Mouse (Mus musculus): Measurements from ENCODE around the gene Marveld2. TPM values are rescaled to one million over a fixed set of nuclear protein-coding genes. Genes with fewer than 3 reads are reported as not detected.

The Marveld2 gene
- polyA plus RNA-seq, 1 experiment from 2014 or later: 5.2 TPM

GRCm38 (mm10) chr13:100594838-100595551, 21.8 kb downstream of the Marveld2 start:
- no peak overlapping the region for H3K4me2 ChIP-seq
- no peak overlapping the region for H3K27ac ChIP-seq
- ATAC-seq (ENCODE audit: insufficient number of reproducible peaks, low FRiP score, low TSS enrichment, low read depth): no peak
- H3K4me3 ChIP-seq: no peak overlapping the region
- H3K27me3 ChIP-seq: no peaks in the 10 kb centered on the region
- no peaks in the 10 kb centered on the region for H3K36me3 ChIP-seq
- H3K4me1 ChIP-seq: no peaks in the 10 kb centered on the region
- no peak overlapping the region for H3K9ac ChIP-seq
- WGBS: 34% methylated on average over 5 of the region's 5 CpGs
- no peaks in the 10 kb centered on the region for H3K9me3 ChIP-seq

GRCm38 (mm10) chr13:100594041-100594792, 22.6 kb downstream of the Marveld2 start:
- no peaks in the 10 kb centered on the region for H3K36me3 ChIP-seq
- H3K9ac ChIP-seq: no peak overlapping the region
- WGBS: 56% methylated on average over 12 of the region's 17 CpGs
- no peaks in the 10 kb centered on the region for H3K27me3 ChIP-seq
- H3K27ac ChIP-seq: 0 out of 2 replicates have a peak overlapping the region, but pooled peaks have one; percentile 27
- no peak overlapping the region for H3K4me2 ChIP-seq
- no peaks in the 10 kb centered on the region for H3K9me3 ChIP-seq
- ATAC-seq (ENCODE audit: insufficient number of reproducible peaks, low FRiP score, low TSS enrichment, low read depth): no peak
- H3K4me3 ChIP-seq: no peak overlapping the region; the same call in 1 of the 2 replicates
- no peaks in the 10 kb centered on the region for H3K4me1 ChIP-seq

GRCm38 (mm10) chr13:100588646-100589045, 28.1 kb downstream of the Marveld2 start:
- H3K4me2 ChIP-seq: 0 out of 2 replicates have a peak overlapping the region, but pooled peaks have one; percentile 17
- 78% methylated on average over 12 of the region's 12 CpGs for WGBS
- no peak overlapping the region for H3K4me3 ChIP-seq

GRCm38 (mm10) chr13:100582144-100582543, 34.6 kb downstream of the Marveld2 start:
- 39% methylated on average over 6 of the region's 6 CpGs for WGBS
- no peaks in the 10 kb centered on the region for H3K4me1 ChIP-seq
- no peak for ATAC-seq (ENCODE audit: insufficient number of reproducible peaks, low FRiP score, low TSS enrichment, low read depth)

More at GRCm38 (mm10) chr13:100588646-100589045, 28.1 kb downstream of the Marveld2 start:
- H3K4me1 ChIP-seq: 0 out of 2 replicates have a peak, but pooled peaks cover 2% of the 10 kb centered on the region
- H3K36me3 ChIP-seq: no peaks in the 10 kb centered on the region
- no peak overlapping the region for H3K9ac ChIP-seq
- no peaks in the 10 kb centered on the region for H3K9me3 ChIP-seq
- ATAC-seq (ENCODE audit: insufficient number of reproducible peaks, low FRiP score, low TSS enrichment, low read depth): no peak; the same call in 1 of the 2 replicates
- H3K27me3 ChIP-seq: no peaks in the 10 kb centered on the region
- no peak overlapping the region for H3K27ac ChIP-seq

GRCm38 (mm10) chr13:100581701-100582100, 35.1 kb downstream of the Marveld2 start:
- H3K4me2 ChIP-seq: no peak overlapping the region
- no peak overlapping the region for H3K9ac ChIP-seq
- no peaks in the 10 kb centered on the region for H3K36me3 ChIP-seq
- ATAC-seq (ENCODE audit: insufficient number of reproducible peaks, low FRiP score, low TSS enrichment, low read depth): no peak
- H3K4me3 ChIP-seq: no peak overlapping the region
- no peaks in the 10 kb centered on the region for H3K27me3 ChIP-seq
- no peaks in the 10 kb centered on the region for H3K9me3 ChIP-seq
- H3K27ac ChIP-seq: no peak overlapping the region; the same call in 1 of the 2 replicates
- no peaks in the 10 kb centered on the region for H3K4me1 ChIP-seq
- WGBS: 13% methylated on average over 3 of the region's 3 CpGs

More at GRCm38 (mm10) chr13:100582144-100582543, 34.6 kb downstream of the Marveld2 start:
- Histone ChIP-seq H3K4me3 (no peak overlapping the region), H3K36me3 (no peaks in the 10 kb centered on the region), H3K9ac (no peak overlapping the region), H3K27ac (no peak overlapping the region; the same call in 1 of the 2 replicates), H3K4me2 (no peak overlapping the region), H3K27me3 (no peaks in the 10 kb centered on the region), H3K9me3 (no peaks in the 10 kb centered on the region)

GRCm38 (mm10) chr13:100579951-100580350, 36.8 kb downstream of the Marveld2 start:
- H3K36me3 ChIP-seq: no peaks in the 10 kb centered on the region
- H3K4me3 ChIP-seq: no peak overlapping the region
- H3K27me3 ChIP-seq: no peaks in the 10 kb centered on the region
- H3K9me3 ChIP-seq: no peaks in the 10 kb centered on the region
- H3K9ac ChIP-seq: no peak overlapping the region
- ATAC-seq (ENCODE audit: insufficient number of reproducible peaks, low FRiP score, low TSS enrichment, low read depth): no peak
- no peak overlapping the region for H3K4me2 ChIP-seq
- no peak overlapping the region for H3K27ac ChIP-seq
- H3K4me1 ChIP-seq: no peaks in the 10 kb centered on the region

- Histone ChIP-seq H3K9me3 (no peaks in the 10 kb centered on the region), H3K27me3 (no peaks in the 10 kb centered on the region), H3K4me3 (no peak overlapping the region), H3K9ac (no peak overlapping the region), H3K4me1 (no peaks in the 10 kb centered on the region), H3K27ac (no peak overlapping the region), H3K36me3 (no peaks in the 10 kb centered on the region), H3K4me2 (no peak overlapping the region)
- 51% methylated on average over 3 of the region's 3 CpGs for WGBS
- no peak for ATAC-seq (ENCODE audit: insufficient number of reproducible peaks, low FRiP score, low TSS enrichment, low read depth)
These were observed 37.6 kb downstream of the Marveld2 start for GRCm38 (mm10) chr13:100579220-100579619.

GRCm38 (mm10) chr13:100575950-100576349, 40.8 kb downstream of the Marveld2 start:
- Histone ChIP-seq H3K27ac (no peak overlapping the region), H3K9me3 (no peaks in the 10 kb centered on the region), H3K4me3 (no peak overlapping the region), H3K9ac (no peak overlapping the region), H3K4me2 (no peak overlapping the region), H3K27me3 (no peaks in the 10 kb centered on the region), H3K4me1 (no peaks in the 10 kb centered on the region), H3K36me3 (no peaks in the 10 kb centered on the region)
- no peak for ATAC-seq (ENCODE audit: insufficient number of reproducible peaks, low FRiP score, low TSS enrichment, low read depth)
- WGBS: 60% methylated on average over 2 of the region's 2 CpGs

- no peak overlapping the region for H3K4me3 ChIP-seq
- no peak for ATAC-seq (ENCODE audit: insufficient number of reproducible peaks, low FRiP score, low TSS enrichment, low read depth)
- 45% methylated on average over 2 of the region's 2 CpGs for WGBS
These were observed 46.1 kb downstream of the Marveld2 start for GRCm38 (mm10) chr13:100570713-100571112.

GRCm38 (mm10) chr13:100568359-100568758, 48.4 kb downstream of the Marveld2 start:
- no peaks in the 10 kb centered on the region for H3K36me3 ChIP-seq
- no peak overlapping the region for H3K27ac ChIP-seq
- H3K27me3 ChIP-seq: no peaks in the 10 kb centered on the region
- H3K4me2 ChIP-seq: no peak overlapping the region
- no peak overlapping the region for H3K4me3 ChIP-seq
- H3K9ac ChIP-seq: no peak overlapping the region
- H3K9me3 ChIP-seq: no peaks in the 10 kb centered on the region
- H3K4me1 ChIP-seq: no peaks in the 10 kb centered on the region
- 83% methylated on average over 1 of the region's 1 CpGs for WGBS
- no peak for ATAC-seq (ENCODE audit: insufficient number of reproducible peaks, low FRiP score, low TSS enrichment, low read depth)

More at GRCm38 (mm10) chr13:100570713-100571112, 46.1 kb downstream of the Marveld2 start:
- Histone ChIP-seq H3K9me3 (no peaks in the 10 kb centered on the region), H3K9ac (no peak overlapping the region), H3K36me3 (no peaks in the 10 kb centered on the region), H3K4me2 (no peak overlapping the region), H3K4me1 (no peaks in the 10 kb centered on the region), H3K27me3 (no peaks in the 10 kb centered on the region), H3K27ac (no peak overlapping the region)

- WGBS: 79% methylated on average over 9 of the region's 9 CpGs
- no peak for ATAC-seq (ENCODE audit: insufficient number of reproducible peaks, low FRiP score, low TSS enrichment, low read depth)
- H3K4me2 ChIP-seq: no peak overlapping the region
These were observed 57.3 kb downstream of the Marveld2 start for GRCm38 (mm10) chr13:100559449-100559848.

GRCm38 (mm10) chr13:100557011-100557410, 59.8 kb downstream of the Marveld2 start:
- Histone ChIP-seq H3K27me3 (peaks cover 21% of the 10 kb centered on the region), H3K4me3 (no peak overlapping the region), H3K9ac (no peak overlapping the region), H3K9me3 (no peaks in the 10 kb centered on the region), H3K36me3 (no peaks in the 10 kb centered on the region), H3K4me2 (no peak overlapping the region), H3K27ac (no peak overlapping the region), H3K4me1 (peaks cover 12% of the 10 kb centered on the region)
- 29% methylated on average over 4 of the region's 4 CpGs for WGBS
- ATAC-seq (ENCODE audit: insufficient number of reproducible peaks, low FRiP score, low TSS enrichment, low read depth): no peak

More at GRCm38 (mm10) chr13:100559449-100559848, 57.3 kb downstream of the Marveld2 start:
- Histone ChIP-seq H3K27ac (no peak overlapping the region), H3K4me1 (no peaks in the 10 kb centered on the region), H3K36me3 (no peaks in the 10 kb centered on the region), H3K9me3 (no peaks in the 10 kb centered on the region), H3K9ac (no peak overlapping the region), H3K4me3 (no peak overlapping the region), H3K27me3 (no peaks in the 10 kb centered on the region)

All from limb, embryonic 15.5 days (tissue).